Mouse (Mus musculus) hindbrain, postnatal 0 days (tissue): ENCODE measurements around the gene Celf5. TPM values are rescaled to one million over a fixed set of nuclear protein-coding genes. Genes with fewer than 3 reads are reported as not detected.
A peak's percentile ranks its signal among the peaks of the same experiment; 100 is the strongest.

Experiments
- ATAC-seq: fragments of 200-750 bp; cut with Nextera tagmentation; 2 replicates; pipeline ENCODE4 v1.8.0; 2017; ENCODE audit warnings: mild to moderate bottlenecking, moderate TSS enrichment, moderate library complexity
- DNase-seq: peaks from one replicate; pipeline ENCODE4 v3.0.0-alpha.2; 2015; ENCODE audit warnings: low spot score
- H3K27ac ChIP-seq: fragments of 300-500 bp; sonication (generic); 2 replicates; pipeline ENCODE4 v1.5.1; 2014; ENCODE audit warnings: mild to moderate bottlenecking
- H3K27me3 ChIP-seq: fragments of 300-500 bp; sonication (generic); 2 replicates; pipeline ENCODE4 v1.6.1; 2014; ENCODE audit warnings: low read length, mixed read lengths; ENCODE audit not compliant: insufficient read depth
- H3K36me3 ChIP-seq: fragments of 300-500 bp; sonication (generic); 2 replicates; pipeline ENCODE4 v1.6.1; 2014; ENCODE audit warnings: low read length, mixed read lengths; ENCODE audit not compliant: insufficient read depth
- H3K4me1 ChIP-seq: fragments of 300-500 bp; sonication (generic); 2 replicates; pipeline ENCODE4 v1.6.1; 2014; ENCODE audit warnings: antibody characterized with exemption, low read length, mixed read lengths; ENCODE audit not compliant: insufficient read depth
- H3K4me2 ChIP-seq: fragments of 300-500 bp; sonication (generic); 2 replicates; pipeline ENCODE4 v1.6.1; 2014; ENCODE audit warnings: low read depth, mild to moderate bottlenecking, low read length, moderate library complexity, mixed read lengths
- H3K4me3 ChIP-seq: fragments of 300-500 bp; sonication (generic); 2 replicates; pipeline ENCODE4 v1.5.1; 2014; ENCODE audit warnings: low read length
- H3K9ac ChIP-seq: fragments of 300-500 bp; sonication (generic); replicated peaks from 2 replicates; pipeline ENCODE4 v1.6.1; 2014; ENCODE audit warnings: mild to moderate bottlenecking, low read length, moderate library complexity, mixed read lengths
- H3K9me3 ChIP-seq: fragments of 300-500 bp; sonication (generic); 2 replicates; pipeline ENCODE4 v1.6.1; 2016; ENCODE audit warnings: low read length, mixed read lengths
- CTCF ChIP-seq: IDR thresholded peaks from 2 replicates; pipeline ENCODE4 v1.5.1; 2016; ENCODE audit warnings: antibody characterized with exemption, control low read depth, low read depth
- WGBS: fragments of 180-500 bp; shearing (Covaris S2); extraction: QIAGEN DNeasy Blood & Tissue Kit; methylation state at CpG from one replicate; pipeline ENCODE4 v1.1.7; 2014; 5-methylcytosine and 5-hydroxymethylcytosine counted together
- polyA plus RNA-seq: library from polyadenylated mRNA; unstranded; fragments of >200 nt; fragmentation: Nextera tagmentation; extraction: Ambion mirVana; gene quantifications from 2 replicates; pipeline ENCODE4 v1.2.1, GENCODE M21; 2015
- total RNA-seq: library from RNA; depleted of rRNA; stranded (reverse); fragments of >200 nt; gene quantifications from 2 replicates; pipeline ENCODE4 v1.2.3, GENCODE M21; 2014

The Celf5 gene
- total and polyA plus RNA-seq, 2 experiments from 2014 or later, result 43.2 to 93.9 TPM

DNA sequence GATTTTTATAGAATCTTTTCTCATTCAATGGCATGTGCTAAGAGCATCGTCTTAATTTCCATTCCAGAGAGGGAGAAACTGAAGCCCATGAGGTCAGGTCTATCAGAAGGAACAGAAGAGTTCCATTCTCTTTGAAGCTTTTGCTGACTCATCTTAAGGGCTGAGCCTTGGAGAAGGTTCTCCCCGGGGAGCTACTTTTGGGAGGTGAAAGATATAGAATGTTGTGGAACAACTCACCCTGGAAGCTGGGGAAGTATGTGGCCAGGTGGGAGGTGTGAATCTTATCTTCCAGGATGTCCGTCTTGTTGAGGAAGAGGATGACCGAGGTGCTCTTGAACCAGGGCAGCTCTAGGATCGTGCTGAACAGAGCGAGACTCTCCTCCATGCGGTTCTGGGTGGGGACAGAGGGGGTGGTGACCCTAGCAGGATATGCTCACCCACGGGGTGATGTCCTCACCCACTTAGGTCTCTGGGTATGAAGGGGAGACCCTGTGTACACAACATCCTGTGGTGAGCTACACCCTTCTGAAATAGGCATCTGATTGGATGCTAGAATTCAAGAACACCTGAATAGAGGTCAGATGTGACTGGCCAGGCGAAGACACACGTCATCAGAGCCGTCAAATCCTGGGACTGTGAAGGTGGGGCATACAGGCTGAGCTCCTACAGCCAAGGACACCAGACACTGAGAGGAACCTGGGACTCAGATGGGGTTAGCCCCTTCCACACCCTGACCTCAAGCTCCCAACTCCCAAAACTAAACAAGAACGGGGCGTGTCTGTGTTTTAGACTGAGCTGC is 25.4 kb upstream of the Celf5 start:
- H3K27me3 ChIP-seq, result no peaks in the 10 kb centered on the region
- no peaks in the 10 kb centered on the region for H3K36me3 ChIP-seq
- H3K9me3 ChIP-seq, result no peaks in the 10 kb centered on the region
- no peak overlapping the region for H3K9ac ChIP-seq
- ATAC-seq (no peak), DNase-seq (no peak)
- no peak overlapping the region for H3K4me2 ChIP-seq
- TF ChIP-seq CTCF, result no peak
- no peak overlapping the region for H3K27ac ChIP-seq
- no peak overlapping the region for H3K4me3 ChIP-seq
- 82% methylated on average over 13 of the region's 13 CpGs for WGBS
- H3K4me1 ChIP-seq, result no peaks in the 10 kb centered on the region

DNA sequence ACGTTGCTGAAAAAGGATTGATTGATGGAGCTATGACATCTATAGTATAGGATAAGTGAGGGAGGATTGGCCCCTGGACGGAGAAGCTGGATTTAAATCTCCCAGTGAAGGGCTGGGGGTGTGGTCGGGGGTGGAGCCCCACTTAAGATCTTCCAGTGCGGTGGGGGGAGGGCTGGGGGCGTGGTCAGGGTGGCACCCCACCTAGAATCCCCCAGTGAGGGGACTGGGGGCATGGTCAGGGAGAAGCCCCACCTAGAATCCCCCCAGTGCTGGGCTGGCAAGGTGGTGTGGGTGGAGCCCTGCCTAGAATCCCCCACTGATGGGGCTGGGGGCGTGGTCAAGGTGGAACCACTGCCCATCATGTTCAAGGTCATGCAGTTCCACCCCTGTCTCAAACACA is 24.6 kb upstream of the Celf5 start:
- 31% methylated on average over 6 of the region's 6 CpGs for WGBS
- no peak overlapping the region for H3K4me2 ChIP-seq
- ATAC-seq (no peak), DNase-seq (no peak)
- no peak overlapping the region for H3K27ac ChIP-seq
- no peaks in the 10 kb centered on the region for H3K27me3 ChIP-seq
- H3K36me3 ChIP-seq, result no peaks in the 10 kb centered on the region
- H3K9me3 ChIP-seq, result no peaks in the 10 kb centered on the region
- H3K4me1 ChIP-seq, result no peaks in the 10 kb centered on the region
- H3K4me3 ChIP-seq, result no peak overlapping the region
- TF ChIP-seq CTCF, result no peak
- H3K9ac ChIP-seq, result no peak overlapping the region

DNA sequence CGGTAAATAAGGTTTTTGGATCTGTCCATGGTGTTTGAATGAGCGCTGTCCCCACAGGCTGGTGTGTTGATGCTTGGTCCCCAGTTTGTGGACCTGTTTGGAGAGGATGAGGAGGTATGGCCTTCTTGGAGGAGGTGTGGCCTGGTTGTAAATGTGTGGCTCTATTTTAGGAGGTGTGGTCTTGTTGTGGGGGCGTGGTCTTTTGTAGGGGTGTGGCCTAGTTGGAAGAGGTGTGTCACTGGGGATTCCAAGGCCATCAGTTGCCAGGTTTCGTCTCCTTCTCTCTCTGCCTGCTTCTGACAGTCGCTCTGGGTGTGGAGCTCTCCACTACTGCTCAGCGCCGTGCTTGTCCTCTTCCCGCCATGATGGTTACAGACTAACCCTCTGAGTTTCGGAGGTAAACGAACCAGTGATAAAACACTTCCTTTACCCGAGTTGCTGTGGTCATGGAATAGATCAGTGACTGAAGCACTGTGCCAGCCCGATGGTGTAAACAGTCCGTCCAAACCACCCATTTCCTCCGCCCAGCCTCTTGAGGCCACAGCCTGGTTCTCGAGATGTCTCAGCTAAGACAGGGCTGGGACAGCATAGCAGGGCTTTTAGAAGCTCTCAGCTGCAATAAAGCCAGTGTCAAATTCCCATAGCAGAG is 22.6 kb upstream of the Celf5 start:
- ATAC-seq (no peak), DNase-seq (no peak)
- Histone ChIP-seq H3K27ac (no peak overlapping the region), H3K9ac (no peak overlapping the region), H3K27me3 (no peaks in the 10 kb centered on the region), H3K4me1 (no peaks in the 10 kb centered on the region), H3K36me3 (no peaks in the 10 kb centered on the region), H3K4me3 (no peak overlapping the region), H3K9me3 (no peaks in the 10 kb centered on the region), H3K4me2 (no peak overlapping the region)
- no peak for TF ChIP-seq CTCF
- 79% methylated on average over 15 of the region's 15 CpGs for WGBS

GRCm38 (mm10) chr10:81502658-81503057 is 20.1 kb upstream of the Celf5 start:
- peak; percentile 100 for TF ChIP-seq CTCF
- Histone ChIP-seq H3K4me3 (peak overlapping the region; percentile 38), H3K27me3 (no peaks in the 10 kb centered on the region), H3K4me1 (no peaks in the 10 kb centered on the region), H3K4me2 (peak overlapping the region; percentile 64), H3K36me3 (no peaks in the 10 kb centered on the region), H3K9me3 (no peaks in the 10 kb centered on the region), H3K9ac (peak overlapping the region; percentile 35; the same call in 1 of the 2 replicates), H3K27ac (no peak overlapping the region)
- DNase-seq, result peak; percentile 81
- ATAC-seq, result peak; percentile 24
- 11% methylated on average over 36 of the region's 36 CpGs for WGBS

GRCm38 (mm10) chr10:81501863-81502262 is 19.4 kb upstream of the Celf5 start:
- Histone ChIP-seq H3K36me3 (no peaks in the 10 kb centered on the region), H3K27ac (no peak overlapping the region), H3K4me1 (0 out of 2 replicates have a peak, but pooled peaks cover 4% of the 10 kb centered on the region), H3K4me2 (no peak overlapping the region), H3K27me3 (no peaks in the 10 kb centered on the region), H3K4me3 (no peak overlapping the region), H3K9ac (no peak overlapping the region), H3K9me3 (no peaks in the 10 kb centered on the region)
- DNase-seq, result no peak
- TF ChIP-seq CTCF, result no peak
- 89% methylated on average over 5 of the region's 5 CpGs for WGBS
- ATAC-seq, result no peak

GRCm38 (mm10) chr10:81500032-81500431 is 17.5 kb upstream of the Celf5 start, which contains the start of gene S1pr4:
Gene S1pr4 (minus strand): TSS chr10:81500132.
- no peak for ATAC-seq

More at GRCm38 (mm10) chr10:81500032-81500431, 17.5 kb upstream of the Celf5 start, which contains the start of gene S1pr4:
- no peak within 1 kb of the TSS for H3K4me2 ChIP-seq
- DNase-seq, result no peak
- peaks cover 10% of the 10 kb centered on the region for H3K4me1 ChIP-seq
- H3K9me3 ChIP-seq, result no peaks in the 10 kb centered on the region
- WGBS, result 86% methylated on average over 3 of the region's 3 CpGs
- H3K9ac ChIP-seq, result no peak within 1 kb of the TSS
- no peaks in the 10 kb centered on the region for H3K27me3 ChIP-seq
- H3K27ac ChIP-seq, result no peak within 1 kb of the TSS
- H3K36me3 ChIP-seq, result no peaks in the 10 kb centered on the region
- H3K4me3 ChIP-seq, result no peak within 1 kb of the TSS
- TF ChIP-seq CTCF, result no peak
